Mouse (Mus musculus): Measurements from ENCODE around the gene Gm5447.

Gm5447 gene

GRCm38 (mm10) chr13:30973501-30974246 is at the start of gene Gm5447, which contains the start of gene Exoc2:
Gm5447 (plus strand) TSS chr13:30974204.
Exoc2 (minus strand) TSS chr13:30974093.
- DNase-seq: peak; percentile 85

GRCm38 (mm10) chr13:30924269-30924668 is 49.7 kb upstream of the Gm5447 start:
- DNase-seq: no peak

GRCm38 (mm10) chr13:30929119-30929518 is 44.9 kb upstream of the Gm5447 start:
- DNase-seq: no peak

GRCm38 (mm10) chr13:30931613-30932012 is 42.4 kb upstream of the Gm5447 start:
- DNase-seq: no peak

GRCm38 (mm10) chr13:30932972-30933371 is 41.0 kb upstream of the Gm5447 start:
- DNase-seq: no peak

- DNase-seq: no peak
Observed at GRCm38 (mm10) chr13:30945788-30946187, 28.2 kb upstream of the Gm5447 start.

GRCm38 (mm10) chr13:30947129-30947528 is 26.9 kb upstream of the Gm5447 start:
- no peak for DNase-seq

GRCm38 (mm10) chr13:30947540-30947939 is 26.5 kb upstream of the Gm5447 start, which contains the start of gene Hus1b:
Hus1b (minus strand) TSS chr13:30947759.
- DNase-seq: peak; percentile 11 to 13

- DNase-seq: no peak
Observed at GRCm38 (mm10) chr13:30949181-30949580, 24.8 kb upstream of the Gm5447 start.

- no peak for DNase-seq
Observed at GRCm38 (mm10) chr13:30952044-30952443, 22.0 kb upstream of the Gm5447 start.

- DNase-seq: no peak
Observed at GRCm38 (mm10) chr13:30953580-30953979, 20.4 kb upstream of the Gm5447 start.

- DNase-seq: no peak
Observed at GRCm38 (mm10) chr13:30960714-30961113, 13.3 kb upstream of the Gm5447 start.

GRCm38 (mm10) chr13:30961932-30962331 is 12.1 kb upstream of the Gm5447 start:
- DNase-seq: no peak

GRCm38 (mm10) chr13:30966507-30966911 is 7.5 kb upstream of the Gm5447 start:
- no peak for DNase-seq

GRCm38 (mm10) chr13:30968311-30968710 is 5.7 kb upstream of the Gm5447 start:
- DNase-seq: no peak

- no peak for DNase-seq
Observed at GRCm38 (mm10) chr13:30971047-30971446, 3.0 kb upstream of the Gm5447 start.

GRCm38 (mm10) chr13:30972102-30972501 is 1.9 kb upstream of the Gm5447 start:
- DNase-seq: no peak

GRCm38 (mm10) chr13:30974247-30974630 is 235 bp downstream of the Gm5447 start:
- no peak for DNase-seq

GRCm38 (mm10) chr13:30976536-30977084 is 2.6 kb downstream of the Gm5447 start:
- no peak for DNase-seq

- no peak for DNase-seq
Observed at GRCm38 (mm10) chr13:30978224-30978623, 4.2 kb downstream of the Gm5447 start.

- no peak for DNase-seq
Observed at GRCm38 (mm10) chr13:30981666-30982065, 7.7 kb downstream of the Gm5447 start.

- DNase-seq: no peak
Observed at GRCm38 (mm10) chr13:30985275-30985597, 11.2 kb downstream of the Gm5447 start.

- DNase-seq: peak; percentile 64 to 67
Observed at GRCm38 (mm10) chr13:30985598-30986466, 11.8 kb downstream of the Gm5447 start.
